8 mouse cellular contexts compared by ENCODE assay signal in genomic region chr16:91011847-91012246, GRCm38 (mm10). TPM values are rescaled to one million over a fixed set of nuclear protein-coding genes. Genes with fewer than 3 reads are reported as not detected.
DNase-seq lines count a peak whose midpoint lies in the region; ATAC-seq and TF ChIP-seq lines count a peak whose summit lies in the region.

No protein-coding gene starts in this region.

- peak overlapping the region; percentile 97 for H3K27ac ChIP-seq in liver, postnatal 0 days (ENCODE audit: low read depth)

- TF ChIP-seq EP300 in liver, postnatal 0 days (IDR thresholded peaks at IDR 0.05; ENCODE audit: low read depth): no peak

- H3K4me3 ChIP-seq in liver, postnatal 0 days (ENCODE audit: low read depth, low read length): peak overlapping the region; percentile 99

- peak; percentile 84 for DNase-seq in 416B (ENCODE audit: low read depth)
- peak; percentile 30 for DNase-seq in CD4-positive helper T cell, adult 2 months (ENCODE audit: low read depth, low spot score)
- no peak for DNase-seq in liver, postnatal 0 days
- DNase-seq in adrenal gland, postnatal 14 days: no peak
- DNase-seq in kidney, postnatal 10 days: no peak
- no peak for DNase-seq in cerebellum, adult 11 months
- no peak for DNase-seq in ovary, postnatal 10 days (ENCODE audit: low spot score)

- peak overlapping the region; percentile 98 for H3K9ac ChIP-seq in liver, postnatal 0 days (replicated peaks)

- peaks cover 12% of the 10 kb centered on the region for H3K4me1 ChIP-seq in liver, postnatal 0 days (ENCODE audit: insufficient read depth)

- peaks cover 23% of the 10 kb centered on the region for H3K36me3 ChIP-seq in liver, postnatal 0 days (replicated peaks; ENCODE audit: insufficient read depth, low read length)

- H3K4me2 ChIP-seq in liver, postnatal 0 days (ENCODE audit: low read depth, low read length): peak overlapping the region; percentile 99

- no peaks in the 10 kb centered on the region for H3K27me3 ChIP-seq in liver, postnatal 0 days (ENCODE audit: insufficient read depth, low read length)

- no peak for TF ChIP-seq CTCF in liver, postnatal 0 days (IDR thresholded peaks at IDR 0.05; ENCODE audit: low read depth)

- 13% methylated on average over 3 of the region's 3 CpGs for WGBS in liver, postnatal 0 days (ENCODE audit: insufficient replicate concordance)

- H3K9me3 ChIP-seq in liver, postnatal 0 days (ENCODE audit: low read length): no peaks in the 10 kb centered on the region

- ATAC-seq in granulocyte monocyte progenitor cell, adult 5-6 weeks (replicated peaks; ENCODE audit: poor library complexity, severe bottlenecking): peak; percentile 59
- ATAC-seq in liver, postnatal 0 days: no peak

RNA-seq across cellular contexts. Expression of gene Synj1, which starts 0.7 kb away (rescaled TPM):
- 35.8 and 46.0 TPM in 2 replicates for total RNA-seq in granulocyte monocyte progenitor cell, adult 5-6 weeks (2014; fragmentation: Nextera tagmentation)
- 23.8 and 25.2 TPM in 2 replicates for total RNA-seq in granulocyte monocyte progenitor cell, adult 5-6 weeks (2017)
- polyA plus RNA-seq in liver, postnatal 0 days (2015; fragmentation: Nextera tagmentation; extraction: Ambion mirVana): 8.2 and 8.6 TPM in 2 replicates
- total RNA-seq in adrenal gland, postnatal 14 days (2021): 36.9 and 42.8 TPM in 2 replicates

RNA-seq across cellular contexts. Expression of gene Paxbp1, which starts 32.5 kb away (rescaled TPM):
- 77.7 and 114 TPM in 2 replicates for total RNA-seq in granulocyte monocyte progenitor cell, adult 5-6 weeks (2014; fragmentation: Nextera tagmentation)
- total RNA-seq in granulocyte monocyte progenitor cell, adult 5-6 weeks (2017): 77.8 and 112 TPM in 2 replicates
- polyA plus RNA-seq in liver, postnatal 0 days (2015; fragmentation: Nextera tagmentation; extraction: Ambion mirVana): 10.3 and 10.9 TPM in 2 replicates
- total RNA-seq in adrenal gland, postnatal 14 days (2021): 52.7 and 54.6 TPM in 2 replicates

Comparison
In these comparisons a context has a peak if more than half of its experiments do, and no peak if none do; other contexts are left out.
1. DNase-seq: peak in 416B (single experiment) and CD4-positive helper T cell, adult 2 months (single experiment); none in liver, postnatal 0 days (single experiment), adrenal gland, postnatal 14 days (single experiment), kidney, postnatal 10 days (single experiment), cerebellum, adult 11 months (single experiment) and ovary, postnatal 10 days (single experiment).